Mouse (Mus musculus): ENCODE results near the gene Synj1.

Synj1 gene

DNA sequence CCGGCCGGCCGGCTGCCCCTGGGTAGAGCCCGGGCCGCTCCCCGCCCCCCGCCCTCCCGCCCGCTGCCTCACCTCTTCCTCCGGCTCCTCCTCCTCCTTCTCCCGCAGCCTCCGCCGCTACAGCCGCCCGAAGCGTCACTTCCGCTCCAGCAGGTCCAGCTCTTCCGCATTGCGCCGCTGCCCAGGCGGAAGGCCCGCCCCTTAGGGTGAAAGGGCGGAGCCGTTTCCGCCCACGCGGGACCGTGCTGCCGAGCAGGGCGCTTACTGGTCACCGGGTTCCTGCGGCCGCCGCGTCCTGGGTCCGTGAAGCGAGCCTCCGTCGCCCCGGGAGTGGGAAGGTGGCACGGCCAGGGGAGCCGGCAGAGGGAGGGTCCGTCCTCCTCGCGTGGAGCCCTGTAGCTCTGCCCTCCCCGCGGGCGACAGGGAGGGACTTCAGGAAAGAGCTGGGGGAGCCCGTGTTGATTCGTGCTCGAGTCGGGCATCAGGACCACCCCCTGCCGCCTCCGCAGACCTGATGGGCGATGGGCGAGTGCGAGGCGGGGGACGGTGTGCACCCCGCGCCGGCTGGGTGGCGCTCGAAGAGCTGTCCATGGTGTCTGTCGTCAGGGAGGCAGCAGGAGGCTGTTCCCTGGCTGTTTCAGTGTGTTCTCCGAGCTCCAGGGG lies at the start of gene Synj1:
TSS of gene Synj1 (minus strand) at position 288 of the 663 bp plus-strand sequence.
- peak; percentile 88 for DNase-seq (ENCODE audit: low read depth, low spot score)

DNA sequence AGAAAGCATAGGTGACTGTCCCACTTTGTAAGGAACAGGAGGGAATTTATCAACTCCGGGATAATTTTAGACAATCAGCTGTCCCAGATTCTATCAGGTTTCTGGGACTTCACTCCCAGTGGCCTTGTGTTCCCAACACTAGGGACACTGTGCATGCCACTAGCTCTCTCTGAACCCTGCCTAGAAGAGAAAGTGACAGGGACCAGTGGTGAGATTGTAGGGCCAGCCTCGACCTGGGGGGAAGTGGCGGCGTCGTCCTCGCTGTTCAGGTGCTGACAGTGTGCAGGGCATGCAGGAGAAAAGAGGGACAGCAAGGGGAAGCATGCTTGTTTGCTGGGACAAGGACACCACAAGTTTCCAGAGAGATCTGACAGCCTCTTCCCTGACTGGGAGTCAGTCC lies 46.6 kb upstream of the Synj1 start:
- no peak for DNase-seq (ENCODE audit: low read depth, low spot score)

DNA sequence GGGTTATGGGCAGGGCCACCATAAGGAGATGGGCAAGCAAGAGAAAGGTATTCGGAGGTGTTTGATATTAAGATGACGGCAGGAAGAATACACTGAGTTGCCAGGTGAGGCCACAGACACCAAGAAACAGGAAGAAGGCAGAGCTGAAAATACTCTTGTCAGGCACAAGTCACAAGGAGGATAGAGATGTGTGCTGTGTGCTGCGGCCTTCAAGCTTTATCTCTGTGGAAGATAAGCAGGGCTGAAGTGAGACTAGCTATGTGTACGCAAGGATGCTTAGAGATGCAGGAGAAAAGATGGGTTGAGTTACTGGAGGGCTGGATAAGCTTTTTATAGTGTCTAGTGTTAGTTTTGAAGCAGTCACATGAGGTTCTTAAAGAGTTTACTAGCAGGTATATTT lies 46.2 kb upstream of the Synj1 start:
- DNase-seq (ENCODE audit: low read depth, low spot score), result no peak

DNA sequence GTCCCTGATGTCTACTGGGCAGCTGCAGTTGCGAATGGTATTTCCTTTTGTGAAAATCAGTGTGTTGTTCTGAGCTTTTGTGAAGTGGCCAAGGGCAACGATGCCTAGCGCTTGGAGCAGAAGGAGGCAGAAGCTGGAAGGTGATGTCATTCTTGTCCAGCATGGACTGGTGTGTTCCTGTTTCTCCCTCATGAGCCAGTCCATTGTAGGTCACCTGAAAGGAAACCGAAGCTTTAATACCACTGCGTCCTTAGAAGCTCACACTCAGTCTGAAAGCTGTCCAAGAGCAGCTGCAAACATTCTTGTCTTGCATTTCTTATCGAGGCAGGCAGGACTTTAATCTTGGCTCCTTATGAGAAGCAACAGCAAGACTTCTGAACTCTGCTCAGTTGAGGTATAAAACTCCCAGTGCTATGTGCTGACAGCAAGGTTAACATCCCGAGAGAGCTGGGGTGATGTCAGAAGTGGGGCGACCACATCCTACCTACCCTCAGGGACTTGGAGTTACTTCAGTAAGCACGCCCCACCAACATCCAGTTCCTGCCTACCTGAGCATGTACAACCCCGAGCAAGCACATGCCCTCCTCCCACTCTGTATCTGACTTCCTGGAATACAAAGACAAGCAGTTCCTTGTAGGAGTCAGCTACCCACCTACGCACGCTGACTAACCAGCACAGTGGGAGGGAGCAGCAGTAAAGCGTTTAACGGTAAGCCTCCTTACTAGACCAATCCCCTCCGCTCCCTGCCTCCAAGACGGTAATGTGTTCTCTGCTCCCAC lies 45.1 kb upstream of the Synj1 start:
- DNase-seq (ENCODE audit: low read depth, low spot score), result no peak

DNA sequence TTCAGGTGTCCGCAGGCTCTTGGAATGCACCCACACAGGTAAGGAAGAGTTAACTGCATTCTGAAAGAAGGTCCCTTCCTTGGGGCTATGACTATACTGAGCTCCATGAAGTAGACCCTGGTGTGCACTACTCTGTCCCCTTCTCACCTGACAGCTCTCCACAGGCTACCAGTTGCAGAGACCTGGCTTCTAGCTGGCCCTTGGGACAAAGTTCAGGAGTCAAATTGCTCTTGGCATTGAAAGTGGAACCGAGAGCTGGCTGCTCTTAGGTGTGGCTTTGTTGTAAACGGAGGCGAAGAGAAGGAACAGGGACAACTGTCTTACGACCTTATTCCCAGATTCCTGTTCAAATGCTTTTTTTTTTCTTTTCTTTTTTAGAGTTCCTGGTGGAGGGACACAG lies 44.0 kb upstream of the Synj1 start:
- no peak for DNase-seq (ENCODE audit: low read depth, low spot score)

DNA sequence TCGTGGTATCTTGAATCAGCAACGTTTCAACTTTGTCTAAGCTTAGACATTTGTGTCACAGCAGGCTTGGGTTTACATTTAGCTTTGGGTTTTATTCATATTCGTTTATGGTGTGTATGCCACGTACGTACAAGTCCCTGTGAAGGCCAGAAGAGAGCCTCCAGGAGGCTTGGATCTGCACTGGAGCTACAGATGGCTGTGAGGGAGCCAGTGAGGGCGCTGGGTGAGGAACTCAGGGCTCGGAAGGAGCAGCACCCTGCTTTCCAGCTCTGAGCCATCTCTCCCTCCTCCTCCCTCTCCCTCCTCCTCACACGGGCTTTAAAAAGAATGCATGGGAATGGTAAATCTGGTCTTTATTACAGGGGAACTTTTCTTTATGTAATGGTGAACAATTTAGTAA lies 42.5 kb upstream of the Synj1 start:
- no peak for DNase-seq (ENCODE audit: low read depth, low spot score)

DNA sequence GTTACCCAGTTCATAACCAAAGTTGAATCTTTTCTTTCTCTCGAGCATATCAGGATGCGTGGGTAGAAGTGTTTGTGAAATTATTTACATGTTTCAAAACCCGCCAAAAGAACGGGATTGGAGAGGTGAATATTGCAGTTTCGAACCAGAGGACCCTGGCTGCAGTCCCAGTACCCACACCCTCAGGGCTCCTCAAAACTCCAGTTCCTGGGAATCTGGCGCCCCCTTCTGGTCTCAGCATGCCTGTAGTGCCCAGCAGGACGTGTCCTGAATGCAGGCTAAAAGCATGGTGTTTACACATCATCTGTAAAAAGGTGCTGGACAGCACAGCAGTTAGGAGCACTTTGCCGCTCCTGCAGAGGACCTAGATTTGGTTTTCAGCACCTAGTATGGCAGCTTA lies 34.4 kb upstream of the Synj1 start:
- peak; percentile 34 for DNase-seq (ENCODE audit: low read depth, low spot score)

DNA sequence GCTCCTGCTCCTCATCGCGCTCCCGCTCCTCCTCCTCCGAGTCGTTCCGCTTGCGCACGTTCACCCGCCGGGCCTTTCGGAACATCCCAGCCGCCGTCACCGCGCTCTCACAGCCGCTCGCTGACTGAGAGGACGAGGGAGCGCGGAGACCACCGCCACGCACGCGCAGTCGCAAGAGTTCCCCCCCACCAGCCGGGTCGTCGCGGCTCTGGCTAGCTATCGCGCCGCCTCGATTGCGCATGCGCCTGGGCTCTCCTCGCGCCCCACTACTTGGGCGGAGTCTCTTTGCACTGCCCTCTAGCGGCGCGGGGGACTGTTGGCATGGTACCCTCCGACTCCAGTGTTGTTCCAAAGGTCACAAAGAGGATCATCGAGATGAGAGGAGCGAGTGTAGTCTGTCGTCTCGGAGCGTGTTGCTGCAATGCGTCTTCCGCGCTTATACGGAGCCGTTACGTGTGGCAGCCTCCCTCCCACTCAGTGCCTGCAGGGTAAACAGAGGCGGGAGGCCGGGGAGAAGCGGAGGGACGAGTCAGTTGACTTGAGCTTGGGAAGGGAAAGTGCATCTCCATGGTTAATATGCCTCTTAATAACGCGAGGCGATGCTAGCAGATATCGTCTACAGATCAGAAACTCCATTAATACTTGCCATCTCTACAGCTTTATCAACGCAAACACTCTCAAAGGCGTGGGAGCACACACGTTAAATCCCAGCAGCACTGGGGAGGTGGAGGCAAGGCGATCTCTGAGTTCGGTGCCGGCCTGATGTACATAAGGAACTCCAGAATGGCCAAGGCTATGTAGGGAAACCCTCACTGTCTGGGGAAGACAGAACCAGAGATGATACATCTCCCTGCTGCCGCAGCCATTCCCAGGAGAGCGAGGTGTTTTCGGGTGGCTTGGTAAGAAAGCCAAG lies 33.4 kb upstream of the Synj1 start, which contains the start of gene Paxbp1:
TSS of gene Paxbp1 (minus strand) at position 274 of the 913 bp plus-strand sequence.
- DNase-seq (ENCODE audit: low read depth, low spot score), result peak; percentile 98

DNA sequence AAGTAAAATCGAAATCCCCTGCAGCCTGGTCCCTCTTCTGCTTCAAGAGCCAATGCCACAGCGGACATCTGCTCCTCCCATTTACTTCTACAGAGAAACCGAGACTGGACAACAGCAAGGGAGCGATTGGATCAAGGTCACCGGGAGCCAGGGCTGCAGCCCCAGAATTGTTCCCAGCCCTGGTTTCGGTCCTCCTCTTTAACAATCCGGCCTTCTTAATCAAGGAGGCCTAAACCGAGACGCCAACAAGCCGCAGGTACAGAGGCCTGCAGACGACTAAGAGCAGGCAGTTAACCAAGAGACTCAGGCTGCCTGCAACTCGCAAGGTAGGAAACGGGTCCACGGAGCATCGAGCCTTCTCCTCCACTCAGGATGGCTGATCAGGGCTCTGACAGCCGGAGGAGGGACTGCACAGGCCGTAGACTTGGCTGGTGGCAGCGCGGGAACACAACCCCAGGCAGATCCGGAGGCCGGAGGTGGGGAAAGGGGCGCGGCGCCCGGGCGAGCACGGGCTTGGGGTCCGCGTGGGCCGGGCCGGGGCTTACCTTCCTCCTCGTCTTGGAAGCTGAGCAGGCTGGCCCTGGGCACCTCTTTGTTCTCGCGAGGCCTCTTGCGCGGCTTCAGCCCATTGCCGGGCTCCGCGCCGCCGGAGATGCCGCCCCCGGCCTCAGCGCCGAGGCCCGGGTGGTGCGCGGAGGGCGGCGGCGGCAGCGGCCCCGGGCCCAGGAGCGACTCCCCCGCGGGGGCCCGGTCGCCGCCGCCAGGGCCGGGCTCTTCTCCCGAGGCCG lies 32.5 kb upstream of the Synj1 start:
- DNase-seq (ENCODE audit: low read depth, low spot score), result peak; percentile 48

DNA sequence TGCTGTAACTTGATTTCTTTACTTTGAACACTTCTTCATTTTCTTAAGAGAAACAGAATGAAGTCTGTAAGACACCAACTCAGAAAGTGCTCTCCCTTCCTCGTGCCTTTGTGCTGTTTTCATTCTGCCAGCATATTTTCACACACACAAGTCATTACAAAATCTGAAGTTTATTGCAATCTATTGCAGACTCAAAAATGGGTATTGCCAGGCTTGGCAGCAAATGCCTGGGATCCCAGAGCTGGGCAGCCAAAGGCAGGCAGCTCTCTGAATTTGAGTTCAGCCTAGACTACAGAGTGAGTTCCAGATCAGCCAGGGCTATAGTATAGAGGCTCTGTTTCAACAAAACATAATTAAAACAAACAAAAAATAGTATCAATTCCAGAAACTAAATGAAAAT lies 31.5 kb upstream of the Synj1 start:
- DNase-seq (ENCODE audit: low read depth, low spot score), result no peak

DNA sequence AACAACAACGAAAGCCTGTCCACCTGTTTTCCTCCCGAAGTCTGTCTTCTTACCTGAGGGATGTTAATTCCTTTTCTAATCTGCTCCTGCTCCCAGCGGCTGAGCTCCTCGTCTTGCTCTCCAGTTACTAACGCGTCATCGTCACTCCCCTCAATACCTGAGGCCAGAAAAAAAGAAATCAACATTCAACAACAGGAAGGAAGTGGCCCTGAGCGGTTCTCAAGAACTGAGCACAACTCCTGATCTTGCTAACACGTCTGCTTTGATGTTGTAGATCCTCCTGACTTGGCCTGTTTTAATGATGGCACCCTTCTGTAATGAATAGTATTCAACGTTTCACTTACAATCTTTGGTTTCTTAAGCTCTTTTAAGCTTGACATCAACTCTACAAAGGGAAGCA lies 24.8 kb upstream of the Synj1 start:
- no peak for DNase-seq (ENCODE audit: low read depth, low spot score)

DNA sequence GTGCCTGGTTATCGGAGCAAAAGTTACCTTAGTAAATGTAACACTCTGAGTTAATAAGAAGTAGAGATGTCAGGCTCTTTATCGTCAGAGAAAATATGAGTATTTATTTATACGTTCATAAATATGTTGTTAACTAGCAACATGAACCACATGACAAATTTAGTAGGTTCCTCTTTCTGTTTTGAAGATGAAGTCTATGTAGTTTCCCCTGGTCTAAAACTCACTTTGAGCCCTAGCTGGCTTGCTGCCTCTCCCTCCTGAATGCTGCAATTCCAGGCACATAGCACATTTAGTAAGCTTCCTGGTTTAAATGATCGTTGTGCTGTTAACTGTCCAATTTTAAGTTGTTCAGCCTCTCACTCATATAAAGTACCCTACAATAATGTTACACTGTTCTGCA lies 19.6 kb upstream of the Synj1 start:
- no peak for DNase-seq (ENCODE audit: low read depth, low spot score)

DNA sequence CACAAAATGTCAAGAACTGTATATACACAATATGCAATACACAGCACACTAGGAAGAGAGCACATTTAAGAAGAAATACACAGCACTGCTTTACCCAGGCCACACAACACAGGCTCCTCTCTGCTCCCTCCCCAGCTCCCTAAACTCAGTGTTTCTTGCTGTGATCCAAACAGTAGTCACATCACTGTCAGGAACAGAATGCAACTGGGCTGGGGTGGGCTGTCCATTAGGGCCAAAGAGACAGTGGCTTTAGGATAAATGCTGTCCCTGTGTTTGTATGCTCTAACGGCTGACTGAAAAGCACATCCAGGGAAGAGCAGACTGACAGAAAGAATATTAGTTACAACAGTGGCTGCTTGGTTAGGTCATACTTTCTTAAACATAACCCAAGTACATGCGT lies 18.8 kb upstream of the Synj1 start:
- DNase-seq (ENCODE audit: low read depth, low spot score), result no peak

DNA sequence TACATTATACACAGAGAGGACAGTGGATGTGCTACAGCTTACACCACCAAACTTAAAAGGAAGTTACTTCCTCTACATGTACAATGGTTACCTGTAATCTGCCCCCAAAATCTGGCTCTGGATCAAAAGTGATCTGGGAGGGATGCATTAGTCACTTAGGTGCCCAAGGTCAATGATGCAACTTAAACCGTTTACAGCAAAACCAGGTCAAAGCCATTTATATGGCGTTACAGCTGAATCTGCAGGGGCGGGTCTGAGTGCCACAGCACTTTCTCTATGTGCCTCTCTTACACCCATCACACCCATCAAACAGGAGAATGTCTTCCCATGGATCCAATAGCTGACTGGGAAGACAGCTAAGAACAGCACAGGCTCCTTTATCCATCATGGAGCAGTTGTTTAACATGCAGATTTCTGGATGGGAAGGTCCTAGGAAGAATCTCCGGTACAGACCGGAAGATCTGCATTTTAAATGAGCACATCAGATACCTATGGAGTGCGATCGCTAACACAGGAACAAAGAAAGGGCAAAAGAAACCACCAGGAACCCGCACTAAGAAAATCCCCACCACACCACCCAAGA lies 18.1 kb upstream of the Synj1 start:
- no peak for DNase-seq (ENCODE audit: low read depth, low spot score)

DNA sequence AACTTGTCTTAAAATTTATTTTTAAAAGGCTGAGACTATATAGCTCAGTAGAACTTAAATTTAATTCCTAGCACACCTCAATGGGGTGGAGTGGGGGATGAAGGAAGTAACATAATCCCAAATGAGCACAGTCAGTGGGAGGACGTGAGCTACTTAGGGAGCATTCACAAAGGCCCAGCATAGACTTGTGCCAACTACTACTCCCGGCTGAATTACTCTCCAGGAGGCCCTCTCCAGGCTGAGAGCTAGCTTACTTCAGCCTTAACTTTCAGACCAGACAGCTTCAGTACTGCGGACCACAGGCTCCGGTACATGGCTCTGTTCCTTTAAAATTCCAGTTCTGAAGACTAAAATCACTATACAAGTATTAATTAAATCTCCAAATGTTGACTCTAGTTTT lies 15.2 kb upstream of the Synj1 start:
- DNase-seq (ENCODE audit: low read depth, low spot score), result no peak

DNA sequence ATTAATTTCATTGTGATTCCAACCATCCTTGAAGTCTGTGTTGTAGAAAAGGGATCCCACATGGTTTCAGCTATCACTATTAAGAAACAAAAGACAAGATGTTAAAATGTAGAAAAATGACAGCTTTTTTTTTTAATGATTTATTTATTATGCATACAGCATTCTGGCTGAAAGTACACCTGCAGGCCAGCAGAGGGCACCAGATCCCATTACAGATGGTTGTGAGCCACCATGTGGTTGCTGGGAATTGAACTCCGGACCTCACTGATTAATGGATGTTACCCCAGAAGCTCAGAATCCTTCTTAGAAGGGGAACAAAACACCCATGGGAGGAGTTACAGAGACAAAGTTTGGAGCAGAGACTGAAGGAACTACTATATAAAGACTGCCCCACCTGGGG lies 12.3 kb upstream of the Synj1 start:
- DNase-seq (ENCODE audit: low read depth, low spot score), result no peak

DNA sequence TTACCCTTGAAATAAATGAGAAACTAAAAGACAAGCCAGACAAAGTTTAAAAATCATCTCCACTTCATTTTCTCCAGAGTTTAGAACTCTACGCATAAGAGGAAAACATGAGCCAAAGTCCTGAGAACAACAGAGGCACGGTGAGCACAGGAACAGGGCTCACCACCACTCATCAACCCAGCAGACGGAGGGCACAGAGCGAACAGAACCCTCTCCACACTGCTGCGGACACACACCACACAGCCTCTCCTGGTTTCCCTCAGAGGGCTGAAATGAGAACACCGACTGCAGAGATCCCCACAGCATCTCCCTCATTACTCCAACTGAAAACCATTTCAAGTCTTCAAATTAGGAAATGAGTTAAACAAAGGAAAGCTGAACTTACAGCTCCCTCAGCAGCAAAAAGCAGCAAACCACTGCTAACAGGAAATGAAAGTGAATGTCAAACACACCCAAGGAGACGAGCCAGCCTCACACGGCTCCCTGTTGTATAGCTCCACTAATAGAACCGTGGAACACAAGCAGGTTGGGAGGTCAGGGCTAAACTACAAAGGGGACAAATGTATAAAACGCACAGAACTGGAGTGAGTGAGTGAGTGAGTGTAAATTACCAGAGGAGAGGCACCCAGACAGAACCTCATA lies 9.9 kb upstream of the Synj1 start:
- DNase-seq (ENCODE audit: low read depth, low spot score), result no peak

DNA sequence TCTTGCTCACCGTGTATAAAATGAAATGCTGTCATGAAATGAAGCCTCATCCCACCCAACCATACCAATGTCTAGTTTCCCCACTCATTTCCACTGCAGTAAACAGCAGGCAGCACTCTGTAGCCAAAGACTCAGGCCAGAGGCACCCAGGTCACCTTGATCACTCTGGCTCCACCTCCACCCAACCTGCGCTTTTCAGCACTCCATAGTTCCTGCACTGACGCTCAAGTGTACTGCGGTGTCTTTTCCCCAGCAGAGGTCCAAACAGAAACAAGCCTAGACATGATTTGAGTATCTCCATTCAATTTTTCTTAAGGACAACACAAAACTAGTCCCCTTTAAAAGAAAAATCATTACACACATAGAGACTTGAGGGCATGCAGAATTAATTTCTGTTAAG lies 8.4 kb upstream of the Synj1 start:
- DNase-seq (ENCODE audit: low read depth, low spot score), result no peak

DNA sequence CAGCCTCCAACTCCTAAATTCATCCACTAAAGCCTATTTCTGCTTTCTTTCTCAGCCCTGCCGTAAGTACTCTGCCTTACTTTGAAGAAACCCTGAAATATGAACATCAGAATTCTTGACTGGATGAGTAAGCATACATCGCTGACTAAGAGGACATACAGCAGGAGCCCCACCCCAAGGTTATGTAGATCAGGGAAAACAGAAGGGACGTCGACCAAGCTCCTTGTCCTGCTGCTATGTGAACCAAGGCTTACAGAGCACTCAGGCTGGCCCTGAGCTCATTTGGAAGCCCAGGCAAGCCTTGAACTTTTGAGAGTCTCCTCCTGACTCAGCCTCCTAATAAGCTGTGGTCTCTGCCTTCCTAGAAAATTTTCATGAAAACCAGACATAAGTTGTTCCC lies 4.7 kb upstream of the Synj1 start:
- DNase-seq (ENCODE audit: low read depth, low spot score), result no peak

DNA sequence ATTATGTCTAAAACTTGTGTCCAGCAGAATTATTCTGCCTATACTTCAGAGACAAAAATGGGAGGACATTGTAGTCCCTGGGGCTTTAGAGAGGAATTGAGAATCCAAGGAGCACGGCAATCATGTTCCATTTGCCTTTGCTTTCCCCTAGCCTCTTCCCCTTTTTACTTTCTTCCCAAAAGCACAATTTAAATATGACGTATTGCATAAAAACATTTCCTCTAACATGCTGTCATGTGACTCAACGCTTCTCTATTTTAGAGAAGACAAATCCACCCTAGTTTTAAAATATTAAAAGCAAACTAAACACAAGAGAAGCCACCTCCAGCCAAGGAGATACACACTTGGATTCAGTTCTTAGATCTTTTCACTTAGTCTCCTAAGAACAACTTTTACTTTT lies 739 bp upstream of the Synj1 start:
- DNase-seq (ENCODE audit: low read depth, low spot score), result no peak

DNA sequence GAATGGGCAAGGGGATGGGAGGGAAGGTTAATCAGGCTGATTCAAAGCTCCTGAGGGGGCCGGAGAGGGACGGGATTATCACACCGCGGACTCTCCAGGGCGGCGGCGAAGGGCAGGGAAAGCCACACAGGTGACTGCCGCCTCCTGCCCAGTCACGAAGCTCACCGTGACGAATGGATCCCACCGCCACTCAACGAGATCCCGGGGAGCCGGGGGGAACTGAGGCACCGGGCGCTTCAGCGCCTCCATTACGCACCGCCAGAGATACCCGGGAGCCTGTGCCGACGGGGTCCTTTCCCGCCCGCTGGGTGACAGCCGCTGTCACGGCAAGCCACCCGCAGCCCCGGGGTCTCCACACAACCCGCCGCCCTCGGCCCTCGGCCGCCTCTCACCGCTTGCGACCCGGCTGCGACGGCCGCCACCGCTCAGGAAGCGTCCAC lies 507 bp downstream of the Synj1 start:
- peak; percentile 12 for DNase-seq (ENCODE audit: low read depth, low spot score)

Measured in forelimb bud, embryonic 11.5 days (tissue).